Mouse (Mus musculus) hindbrain, embryonic 13.5 days (tissue): Measurements from ENCODE around the gene Spata17. TPM values are rescaled to one million over a fixed set of nuclear protein-coding genes. Genes with fewer than 3 reads are reported as not detected.

Experiments used
- ATAC-seq: fragments of 200-750 bp; cut with Nextera tagmentation; 2 replicates; pipeline ENCODE4 v1.8.0; 2017; ENCODE audit warnings: moderate TSS enrichment; ENCODE audit not compliant: low FRiP score
- H3K27ac ChIP-seq: fragments of 300-500 bp; sonication (generic); 2 replicates; pipeline ENCODE4 v1.5.1; 2015; ENCODE audit warnings: inconsistent platforms, mild to moderate bottlenecking, moderate library complexity
- H3K27me3 ChIP-seq: fragments of 300-500 bp; sonication (generic); 2 replicates; pipeline ENCODE4 v1.6.1; 2015; ENCODE audit warnings: mild to moderate bottlenecking, inconsistent platforms
- H3K36me3 ChIP-seq: fragments of 300-500 bp; sonication (generic); 2 replicates; pipeline ENCODE4 v1.6.1; 2015; ENCODE audit warnings: mild to moderate bottlenecking, inconsistent platforms
- H3K4me1 ChIP-seq: fragments of 300-500 bp; sonication (generic); replicated peaks from 2 replicates; pipeline ENCODE4 v1.6.1; 2015; ENCODE audit warnings: inconsistent platforms
- H3K4me2 ChIP-seq: fragments of 300-500 bp; sonication (generic); 2 replicates; pipeline ENCODE4 v1.6.1; 2015; ENCODE audit warnings: inconsistent platforms, mild to moderate bottlenecking, moderate library complexity
- H3K4me3 ChIP-seq: fragments of 300-500 bp; sonication (generic); 2 replicates; pipeline ENCODE4 v1.5.1; 2015; ENCODE audit warnings: mild to moderate bottlenecking, inconsistent platforms
- H3K9ac ChIP-seq: fragments of 300-500 bp; sonication (generic); 2 replicates; pipeline ENCODE4 v1.6.1; 2015; ENCODE audit warnings: mild to moderate bottlenecking, inconsistent platforms
- H3K9me3 ChIP-seq: fragments of 300-500 bp; sonication (generic); 2 replicates; pipeline ENCODE4 v1.6.1; 2016; ENCODE audit warnings: inconsistent platforms
- WGBS: fragments of 180-500 bp; shearing (Covaris S2); methylation state at CpG from one replicate; pipeline ENCODE4 v1.1.7; 2015; 5-methylcytosine and 5-hydroxymethylcytosine counted together
- polyA plus RNA-seq: library from polyadenylated mRNA; unstranded; fragments of >200 nt; fragmentation: Nextera tagmentation; extraction: Ambion mirVana; gene quantifications from 2 replicates; pipeline ENCODE4 v1.2.1, GENCODE M21; 2015

Gene Spata17
- polyA plus RNA-seq = 1.7 and 3.0 TPM in 2 replicates

DNA sequence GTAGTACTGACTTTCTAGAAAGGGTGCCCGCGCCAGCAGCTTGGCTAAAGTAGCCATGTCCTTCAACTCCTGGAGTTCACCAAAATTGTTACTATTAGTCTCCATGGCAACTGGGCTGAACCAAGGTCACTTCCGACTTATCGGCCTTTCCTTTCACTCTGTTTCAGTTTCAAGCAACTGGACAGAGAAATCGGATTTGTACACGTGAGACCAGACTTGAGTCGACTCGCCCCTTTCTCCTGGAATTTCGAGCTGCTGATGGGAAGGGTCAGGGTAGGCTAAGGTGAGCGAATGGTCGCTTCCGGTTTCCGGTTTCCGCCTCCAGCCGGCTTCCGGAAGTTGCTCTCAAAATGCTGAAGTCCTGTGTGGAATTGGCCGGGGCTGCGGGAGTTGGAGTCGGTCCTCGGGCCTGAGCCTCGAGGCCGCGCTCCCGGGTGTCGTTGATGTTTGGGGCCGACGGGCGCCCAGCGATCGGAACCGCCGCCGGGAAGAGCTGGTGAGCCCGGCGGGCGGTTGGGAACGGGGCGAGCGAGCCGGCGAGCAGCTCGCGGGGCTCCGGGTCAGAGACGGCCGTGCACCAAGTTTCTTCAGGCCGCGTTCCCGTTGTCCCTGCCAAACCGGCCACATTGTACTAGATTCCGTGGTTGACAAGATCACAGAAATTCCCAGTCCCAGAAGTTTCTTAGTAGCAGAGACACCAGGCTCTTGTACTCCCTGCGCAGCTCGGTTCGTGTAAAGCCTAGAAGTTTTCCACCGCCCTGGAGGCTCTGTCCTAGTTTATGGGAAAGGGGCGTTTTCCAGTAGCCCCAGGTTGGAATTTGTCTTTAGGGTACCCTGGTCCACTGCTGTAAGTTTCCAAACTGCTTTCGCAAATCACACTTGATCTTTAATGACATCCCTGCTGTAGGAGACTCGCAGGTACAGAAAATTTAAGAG is at the start of gene Spata17, which contains the start of gene Gpatch2:
Spata17 (minus strand) TSS at position 285 of the 936 bp plus-strand sequence.
Gpatch2 (plus strand) TSS at position 328 of the 936 bp plus-strand sequence.
- no peaks in the 10 kb centered on the region for H3K27me3 ChIP-seq
- peak within 1 kb of the TSS; percentile 88 for H3K4me2 ChIP-seq
- H3K9me3 ChIP-seq = no peaks in the 10 kb centered on the region
- H3K36me3 ChIP-seq = no peaks in the 10 kb centered on the region
- H3K4me1 ChIP-seq = peaks cover 10% of the 10 kb centered on the region
- H3K9ac ChIP-seq = peak within 1 kb of the TSS; percentile 85
- peak; percentile 86 for ATAC-seq
- H3K4me3 ChIP-seq = peak within 1 kb of the TSS; percentile 90
- WGBS = 1% methylated on average over 58 of the region's 58 CpGs
- H3K27ac ChIP-seq = peak within 1 kb of the TSS; percentile 76

GRCm38 (mm10) chr1:187258756-187259155 is 43.5 kb upstream of the Spata17 start:
- Histone ChIP-seq H3K4me2 (no peak overlapping the region), H3K27me3 (no peaks in the 10 kb centered on the region), H3K4me1 (peaks cover 20% of the 10 kb centered on the region), H3K36me3 (no peaks in the 10 kb centered on the region), H3K9ac (no peak overlapping the region), H3K9me3 (no peaks in the 10 kb centered on the region), H3K4me3 (no peak overlapping the region), H3K27ac (no peak overlapping the region)
- 70% methylated on average over 4 of the region's 4 CpGs for WGBS
- no peak for ATAC-seq

DNA sequence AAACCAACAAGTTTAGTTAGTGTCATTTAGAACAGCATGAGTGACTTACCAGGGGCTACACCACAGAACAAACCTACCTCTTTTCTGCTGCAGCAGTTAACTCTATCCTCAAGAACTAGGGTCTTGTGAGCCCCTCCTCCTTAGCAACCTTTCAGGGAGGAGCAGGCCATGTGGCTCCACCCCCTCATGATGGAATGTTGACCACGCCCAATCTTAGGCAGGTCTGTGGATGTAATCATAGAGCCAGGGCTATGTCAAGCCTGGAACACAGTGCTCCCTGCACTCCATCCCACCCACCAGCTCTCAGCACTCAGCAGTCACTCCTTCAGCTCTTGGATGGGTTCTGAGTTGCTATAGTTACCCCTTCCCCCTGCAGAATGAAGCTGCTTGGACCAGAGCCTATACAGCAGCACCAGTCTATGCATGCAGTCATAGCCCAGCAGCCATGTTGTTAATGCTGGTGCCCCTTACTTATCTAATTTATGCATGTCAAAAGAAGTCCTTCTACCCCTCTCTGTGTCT is 35.5 kb upstream of the Spata17 start:
- no peaks in the 10 kb centered on the region for H3K27me3 ChIP-seq
- H3K4me2 ChIP-seq = no peak overlapping the region
- 96% methylated on average over 1 of the region's 1 CpGs for WGBS
- no peaks in the 10 kb centered on the region for H3K9me3 ChIP-seq
- H3K9ac ChIP-seq = no peak overlapping the region
- H3K4me1 ChIP-seq = no peaks in the 10 kb centered on the region
- H3K4me3 ChIP-seq = no peak overlapping the region
- ATAC-seq = no peak
- no peak overlapping the region for H3K27ac ChIP-seq
- no peaks in the 10 kb centered on the region for H3K36me3 ChIP-seq

- H3K27ac ChIP-seq = no peak overlapping the region
- H3K4me2 ChIP-seq = no peak overlapping the region
- no peaks in the 10 kb centered on the region for H3K36me3 ChIP-seq
- no peak overlapping the region for H3K9ac ChIP-seq
- no peak overlapping the region for H3K4me3 ChIP-seq
- whole genome bisulfite sequencing = 85% methylated on average over 5 of the region's 5 CpGs
- no peaks in the 10 kb centered on the region for H3K9me3 ChIP-seq
- no peak for ATAC-seq
- no peaks in the 10 kb centered on the region for H3K4me1 ChIP-seq
- no peaks in the 10 kb centered on the region for H3K27me3 ChIP-seq
Measured at GRCm38 (mm10) chr1:187244734-187245133, 29.5 kb upstream of the Spata17 start.

- H3K4me1 ChIP-seq = no peaks in the 10 kb centered on the region
- H3K9me3 ChIP-seq = no peaks in the 10 kb centered on the region
- H3K4me3 ChIP-seq = no peak overlapping the region
- WGBS = 76% methylated on average over 5 of the region's 5 CpGs
- no peak overlapping the region for H3K4me2 ChIP-seq
- H3K9ac ChIP-seq = no peak overlapping the region
- H3K27me3 ChIP-seq = no peaks in the 10 kb centered on the region
- no peak overlapping the region for H3K27ac ChIP-seq
- no peak for ATAC-seq
- H3K36me3 ChIP-seq = peaks cover under 1% of the 10 kb centered on the region; the same call in 1 of the 2 replicates
Measured at GRCm38 (mm10) chr1:187241329-187241728, 26.1 kb upstream of the Spata17 start.

GRCm38 (mm10) chr1:187240304-187240703 is 25.0 kb upstream of the Spata17 start:
- no peak overlapping the region for H3K4me2 ChIP-seq

DNA sequence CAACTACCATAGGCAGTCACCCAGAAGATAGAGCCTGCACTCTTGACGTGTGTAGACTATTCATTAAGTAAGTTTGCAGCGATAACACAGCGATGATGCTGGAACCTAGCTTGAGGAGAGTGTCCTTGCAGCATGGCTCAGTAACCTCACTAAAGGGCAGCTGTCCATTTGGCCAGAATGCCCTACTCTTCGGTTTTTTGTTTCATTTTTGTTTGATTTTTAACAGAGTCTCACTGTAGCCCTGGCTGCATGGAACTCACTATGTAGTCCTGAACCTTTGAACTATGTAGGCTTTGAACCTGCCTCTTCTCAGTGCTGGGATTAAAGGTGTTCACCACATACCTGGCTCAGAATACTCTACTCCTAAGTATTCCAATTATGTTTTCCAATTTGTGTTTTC is 22.8 kb upstream of the Spata17 start:
- H3K9ac ChIP-seq = no peak overlapping the region
- WGBS = 89% methylated on average over 4 of the region's 4 CpGs
- no peak for ATAC-seq

More at GRCm38 (mm10) chr1:187240304-187240703, 25.0 kb upstream of the Spata17 start:
- Histone ChIP-seq H3K27me3 (no peaks in the 10 kb centered on the region), H3K4me3 (no peak overlapping the region), H3K36me3 (peaks cover 3% of the 10 kb centered on the region; the same call in 1 of the 2 replicates), H3K9ac (no peak overlapping the region), H3K9me3 (no peaks in the 10 kb centered on the region), H3K27ac (no peak overlapping the region), H3K4me1 (no peaks in the 10 kb centered on the region)
- 95% methylated on average over 3 of the region's 3 CpGs for WGBS
- no peak for ATAC-seq

DNA sequence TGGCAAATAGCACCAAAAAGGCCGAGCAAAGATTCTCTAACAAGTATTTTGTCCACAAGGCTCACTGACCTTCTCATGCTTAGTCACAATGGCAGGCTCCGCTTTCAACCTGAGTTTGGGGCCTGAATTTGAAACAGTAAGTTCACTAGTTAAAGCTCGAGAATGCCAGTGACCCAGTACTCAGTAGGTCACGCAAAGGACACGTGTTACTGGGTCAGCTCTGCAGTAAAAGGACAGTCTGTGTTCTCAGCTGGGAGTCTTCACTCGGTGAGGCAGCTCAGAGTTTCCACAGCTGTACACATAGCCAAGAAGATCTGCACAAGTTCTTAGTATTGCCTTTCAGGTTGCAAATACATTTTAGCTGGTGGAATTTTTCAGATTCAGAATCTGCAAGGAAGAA is 21.0 kb upstream of the Spata17 start:
- H3K4me3 ChIP-seq = no peak overlapping the region
- no peak overlapping the region for H3K9ac ChIP-seq
- H3K36me3 ChIP-seq = peaks cover 12% of the 10 kb centered on the region
- H3K4me1 ChIP-seq = no peaks in the 10 kb centered on the region
- H3K9me3 ChIP-seq = no peaks in the 10 kb centered on the region
- H3K27me3 ChIP-seq = no peaks in the 10 kb centered on the region
- 80% methylated on average over 6 of the region's 6 CpGs for WGBS
- no peak overlapping the region for H3K4me2 ChIP-seq
- no peak overlapping the region for H3K27ac ChIP-seq
- ATAC-seq = no peak

More for the DNA sequence above, 22.8 kb upstream of the Spata17 start:
- Histone ChIP-seq H3K4me3 (no peak overlapping the region), H3K27me3 (no peaks in the 10 kb centered on the region), H3K4me2 (no peak overlapping the region), H3K27ac (no peak overlapping the region), H3K4me1 (no peaks in the 10 kb centered on the region), H3K9me3 (no peaks in the 10 kb centered on the region), H3K36me3 (peaks cover 10% of the 10 kb centered on the region)

DNA sequence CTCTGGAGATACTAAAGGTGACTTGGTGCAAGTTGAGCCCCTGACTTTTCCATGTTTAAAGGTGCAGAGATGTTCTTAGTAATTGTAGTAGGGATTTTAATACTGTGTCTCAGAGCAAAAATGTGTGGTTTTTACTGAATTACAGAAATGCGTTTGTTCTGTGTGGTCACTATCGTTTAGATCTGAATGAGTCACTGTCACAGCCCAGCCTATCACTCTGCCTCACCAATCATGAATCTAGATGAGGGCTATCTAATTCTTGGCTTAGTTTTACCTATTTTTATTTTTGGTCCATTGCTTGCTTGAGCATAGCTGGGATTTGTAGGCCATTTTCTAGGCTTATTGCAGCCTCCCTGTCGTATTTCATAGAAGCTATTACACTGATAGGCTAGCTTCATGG is 19.9 kb upstream of the Spata17 start:
- Histone ChIP-seq H3K27ac (no peak overlapping the region), H3K4me2 (no peak overlapping the region), H3K9me3 (no peaks in the 10 kb centered on the region), H3K9ac (no peak overlapping the region), H3K36me3 (peaks cover 12% of the 10 kb centered on the region), H3K27me3 (no peaks in the 10 kb centered on the region), H3K4me3 (no peak overlapping the region), H3K4me1 (no peaks in the 10 kb centered on the region)
- 93% methylated on average over 3 of the region's 3 CpGs for WGBS
- no peak for ATAC-seq

GRCm38 (mm10) chr1:187232996-187233615 is 17.8 kb upstream of the Spata17 start:
- no peaks in the 10 kb centered on the region for H3K4me1 ChIP-seq
- whole genome bisulfite sequencing = 63% methylated on average over 7 of the region's 7 CpGs
- no peaks in the 10 kb centered on the region for H3K9me3 ChIP-seq
- no peaks in the 10 kb centered on the region for H3K27me3 ChIP-seq
- no peak overlapping the region for H3K27ac ChIP-seq
- ATAC-seq = no peak
- peaks cover 12% of the 10 kb centered on the region for H3K36me3 ChIP-seq
- no peak overlapping the region for H3K4me2 ChIP-seq
- no peak overlapping the region for H3K9ac ChIP-seq
- H3K4me3 ChIP-seq = no peak overlapping the region

GRCm38 (mm10) chr1:187232196-187232955 is 17.1 kb upstream of the Spata17 start:
- Histone ChIP-seq H3K27ac (no peak overlapping the region), H3K9me3 (no peaks in the 10 kb centered on the region), H3K4me2 (no peak overlapping the region), H3K36me3 (peaks cover 12% of the 10 kb centered on the region), H3K27me3 (no peaks in the 10 kb centered on the region), H3K4me3 (no peak overlapping the region), H3K4me1 (no peaks in the 10 kb centered on the region), H3K9ac (no peak overlapping the region)
- 87% methylated on average over 14 of the region's 14 CpGs for WGBS
- no peak for ATAC-seq

DNA sequence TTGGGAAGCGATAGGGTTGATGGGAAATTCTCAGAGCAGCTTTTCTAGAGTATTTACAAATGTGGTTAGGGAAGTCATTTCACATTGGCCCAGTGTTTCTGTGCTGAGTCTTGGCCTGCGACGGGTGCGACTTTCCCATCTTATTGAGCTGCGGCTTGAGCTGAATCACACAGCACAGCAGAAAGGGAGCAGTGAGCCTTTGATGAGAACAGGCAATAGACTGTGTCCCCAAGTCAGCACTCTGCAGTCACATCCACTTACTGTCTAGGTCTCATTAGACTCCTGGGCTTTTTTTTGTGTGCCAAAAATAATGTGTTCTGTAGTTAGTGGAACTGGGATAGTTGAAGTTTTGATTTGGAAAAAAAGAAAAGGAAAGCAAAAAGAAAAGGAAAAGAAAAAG is 15.0 kb upstream of the Spata17 start:
- ATAC-seq = no peak
- 85% methylated on average over 5 of the region's 5 CpGs for WGBS

More for the DNA sequence above, 15.0 kb upstream of the Spata17 start:
- Histone ChIP-seq H3K27ac (no peak overlapping the region), H3K9ac (no peak overlapping the region), H3K4me3 (no peak overlapping the region), H3K4me2 (no peak overlapping the region), H3K9me3 (no peaks in the 10 kb centered on the region), H3K27me3 (no peaks in the 10 kb centered on the region), H3K36me3 (peaks cover 22% of the 10 kb centered on the region), H3K4me1 (no peaks in the 10 kb centered on the region)
